Mouse (Mus musculus): ENCODE results near the gene Gtpbp8. TPM values are rescaled to one million over a fixed set of nuclear protein-coding genes. Genes with fewer than 3 reads are reported as not detected.
A peak's percentile ranks its signal among the peaks of the same experiment; 100 is the strongest.

Gtpbp8 gene
- polyA plus RNA-seq, 1 experiment from 2014 or later = 28.9 TPM

- Histone ChIP-seq H3K4me3 (ENCODE audit: low read length) (no peak overlapping the region), H3K9ac (replicated peaks; ENCODE audit: low read length) (no peak overlapping the region), H3K4me2 (replicated peaks; ENCODE audit: low read depth, low read length) (no peak overlapping the region), H3K27me3 (ENCODE audit: insufficient read depth, low read length) (no peaks in the 10 kb centered on the region), H3K36me3 (ENCODE audit: insufficient read depth, low read length) (peaks cover 7% of the 10 kb centered on the region; the same call in 1 of the 2 replicates), H3K27ac (ENCODE audit: low read length) (no peak overlapping the region), H3K9me3 (ENCODE audit: low read length) (no peaks in the 10 kb centered on the region), H3K4me1 (ENCODE audit: insufficient read depth, low read length) (no peaks in the 10 kb centered on the region)
- ATAC-seq (ENCODE audit: low FRiP score, low TSS enrichment) = no peak
- WGBS = 81% methylated on average over 2 of the region's 2 CpGs
Observed at GRCm38 (mm10) chr16:44717141-44717634, 29.0 kb downstream of the Gtpbp8 start.

GRCm38 (mm10) chr16:44716305-44717140 lies 29.6 kb downstream of the Gtpbp8 start:
- Histone ChIP-seq H3K27ac (ENCODE audit: low read length) (no peak overlapping the region), H3K4me2 (replicated peaks; ENCODE audit: low read depth, low read length) (no peak overlapping the region), H3K9me3 (ENCODE audit: low read length) (no peaks in the 10 kb centered on the region), H3K27me3 (ENCODE audit: insufficient read depth, low read length) (no peaks in the 10 kb centered on the region), H3K36me3 (ENCODE audit: insufficient read depth, low read length) (peaks cover 7% of the 10 kb centered on the region; the same call in 1 of the 2 replicates), H3K4me1 (ENCODE audit: insufficient read depth, low read length) (no peaks in the 10 kb centered on the region), H3K4me3 (ENCODE audit: low read length) (no peak overlapping the region), H3K9ac (replicated peaks; ENCODE audit: low read length) (no peak overlapping the region)
- ATAC-seq (ENCODE audit: low FRiP score, low TSS enrichment) = peak; percentile 65; the same call in 1 of the 2 replicates
- whole genome bisulfite sequencing = 39% methylated on average over 10 of the region's 10 CpGs

GRCm38 (mm10) chr16:44703458-44703857 lies 42.7 kb downstream of the Gtpbp8 start:
- ATAC-seq (ENCODE audit: low FRiP score, low TSS enrichment) = no peak

GRCm38 (mm10) chr16:44702272-44702671 lies 43.9 kb downstream of the Gtpbp8 start:
- H3K27ac ChIP-seq (ENCODE audit: low read length) = no peak overlapping the region
- no peak for ATAC-seq (ENCODE audit: low FRiP score, low TSS enrichment)
- 57% methylated on average over 5 of the region's 5 CpGs for WGBS

More at GRCm38 (mm10) chr16:44703458-44703857, 42.7 kb downstream of the Gtpbp8 start:
- H3K4me2 ChIP-seq (replicated peaks; ENCODE audit: low read depth, low read length) = no peak overlapping the region
- H3K27me3 ChIP-seq (ENCODE audit: insufficient read depth, low read length) = no peaks in the 10 kb centered on the region
- 36% methylated on average over 4 of the region's 4 CpGs for WGBS
- H3K36me3 ChIP-seq (ENCODE audit: insufficient read depth, low read length) = no peaks in the 10 kb centered on the region
- H3K9me3 ChIP-seq (ENCODE audit: low read length) = no peaks in the 10 kb centered on the region
- H3K4me3 ChIP-seq (ENCODE audit: low read length) = no peak overlapping the region
- peaks cover 11% of the 10 kb centered on the region; the same call in 1 of the 2 replicates for H3K4me1 ChIP-seq (ENCODE audit: insufficient read depth, low read length)
- H3K9ac ChIP-seq (replicated peaks; ENCODE audit: low read length) = no peak overlapping the region
- H3K27ac ChIP-seq (ENCODE audit: low read length) = 0 out of 2 replicates have a peak overlapping the region, but pooled peaks have one; percentile 31

GRCm38 (mm10) chr16:44701155-44701554 lies 45.0 kb downstream of the Gtpbp8 start:
- ATAC-seq (ENCODE audit: low FRiP score, low TSS enrichment) = no peak
- 60% methylated on average over 3 of the region's 3 CpGs for WGBS
- H3K27ac ChIP-seq (ENCODE audit: low read length) = no peak overlapping the region
- H3K4me1 ChIP-seq (ENCODE audit: insufficient read depth, low read length) = peaks cover 14% of the 10 kb centered on the region; the same call in 1 of the 2 replicates
- no peaks in the 10 kb centered on the region for H3K27me3 ChIP-seq (ENCODE audit: insufficient read depth, low read length)
- H3K4me3 ChIP-seq (ENCODE audit: low read length) = no peak overlapping the region
- H3K9ac ChIP-seq (replicated peaks; ENCODE audit: low read length) = no peak overlapping the region
- no peak overlapping the region for H3K4me2 ChIP-seq (replicated peaks; ENCODE audit: low read depth, low read length)
- H3K9me3 ChIP-seq (ENCODE audit: low read length) = no peaks in the 10 kb centered on the region
- H3K36me3 ChIP-seq (ENCODE audit: insufficient read depth, low read length) = no peaks in the 10 kb centered on the region

More at GRCm38 (mm10) chr16:44702272-44702671, 43.9 kb downstream of the Gtpbp8 start:
- Histone ChIP-seq H3K4me3 (ENCODE audit: low read length) (no peak overlapping the region), H3K4me1 (ENCODE audit: insufficient read depth, low read length) (peaks cover 11% of the 10 kb centered on the region; the same call in 1 of the 2 replicates), H3K36me3 (ENCODE audit: insufficient read depth, low read length) (no peaks in the 10 kb centered on the region), H3K9me3 (ENCODE audit: low read length) (no peaks in the 10 kb centered on the region), H3K4me2 (replicated peaks; ENCODE audit: low read depth, low read length) (no peak overlapping the region), H3K9ac (replicated peaks; ENCODE audit: low read length) (no peak overlapping the region), H3K27me3 (ENCODE audit: insufficient read depth, low read length) (no peaks in the 10 kb centered on the region)

GRCm38 (mm10) chr16:44697473-44698205 lies 48.5 kb downstream of the Gtpbp8 start:
- no peaks in the 10 kb centered on the region for H3K9me3 ChIP-seq (ENCODE audit: low read length)
- WGBS = 84% methylated on average over 5 of the region's 5 CpGs
- ATAC-seq (ENCODE audit: low FRiP score, low TSS enrichment) = no peak
- no peak overlapping the region for H3K4me3 ChIP-seq (ENCODE audit: low read length)
- H3K36me3 ChIP-seq (ENCODE audit: insufficient read depth, low read length) = no peaks in the 10 kb centered on the region
- H3K27me3 ChIP-seq (ENCODE audit: insufficient read depth, low read length) = no peaks in the 10 kb centered on the region
- H3K4me2 ChIP-seq (replicated peaks; ENCODE audit: low read depth, low read length) = no peak overlapping the region
- H3K27ac ChIP-seq (ENCODE audit: low read length) = no peak overlapping the region
- H3K4me1 ChIP-seq (ENCODE audit: insufficient read depth, low read length) = peaks cover 14% of the 10 kb centered on the region; the same call in 1 of the 2 replicates
- no peak overlapping the region for H3K9ac ChIP-seq (replicated peaks; ENCODE audit: low read length)

GRCm38 (mm10) chr16:44695859-44696620 lies 50.1 kb downstream of the Gtpbp8 start:
- no peaks in the 10 kb centered on the region for H3K9me3 ChIP-seq (ENCODE audit: low read length)
- H3K27ac ChIP-seq (ENCODE audit: low read length) = peak overlapping the region; percentile 88
- no peak overlapping the region for H3K9ac ChIP-seq (replicated peaks; ENCODE audit: low read length)
- peaks cover 16% of the 10 kb centered on the region for H3K4me1 ChIP-seq (ENCODE audit: insufficient read depth, low read length)
- ATAC-seq (ENCODE audit: low FRiP score, low TSS enrichment) = peak; percentile 98
- 20% methylated on average over 12 of the region's 12 CpGs for WGBS
- H3K4me2 ChIP-seq (replicated peaks; ENCODE audit: low read depth, low read length) = no peak overlapping the region; the same call in 1 of the 2 replicates
- no peaks in the 10 kb centered on the region for H3K36me3 ChIP-seq (ENCODE audit: insufficient read depth, low read length)
- no peaks in the 10 kb centered on the region for H3K27me3 ChIP-seq (ENCODE audit: insufficient read depth, low read length)
- H3K4me3 ChIP-seq (ENCODE audit: low read length) = no peak overlapping the region

- Histone ChIP-seq H3K4me1 (ENCODE audit: insufficient read depth, low read length) (peaks cover 15% of the 10 kb centered on the region), H3K36me3 (ENCODE audit: insufficient read depth, low read length) (no peaks in the 10 kb centered on the region), H3K9me3 (ENCODE audit: low read length) (no peaks in the 10 kb centered on the region), H3K4me3 (ENCODE audit: low read length) (no peak overlapping the region), H3K27me3 (ENCODE audit: insufficient read depth, low read length) (no peaks in the 10 kb centered on the region), H3K27ac (ENCODE audit: low read length) (peak overlapping the region; percentile 84), H3K4me2 (replicated peaks; ENCODE audit: low read depth, low read length) (no peak overlapping the region), H3K9ac (replicated peaks; ENCODE audit: low read length) (no peak overlapping the region)
- ATAC-seq (ENCODE audit: low FRiP score, low TSS enrichment) = peak; percentile 55
- WGBS = 50% methylated on average over 8 of the region's 8 CpGs
Observed at GRCm38 (mm10) chr16:44695214-44695858, 50.8 kb downstream of the Gtpbp8 start.

- Histone ChIP-seq H3K4me3 (ENCODE audit: low read length) (no peak overlapping the region), H3K36me3 (ENCODE audit: insufficient read depth, low read length) (no peaks in the 10 kb centered on the region), H3K9me3 (ENCODE audit: low read length) (no peaks in the 10 kb centered on the region), H3K9ac (replicated peaks; ENCODE audit: low read length) (no peak overlapping the region), H3K4me1 (ENCODE audit: insufficient read depth, low read length) (peaks cover 19% of the 10 kb centered on the region), H3K27ac (ENCODE audit: low read length) (no peak overlapping the region), H3K27me3 (ENCODE audit: insufficient read depth, low read length) (no peaks in the 10 kb centered on the region), H3K4me2 (replicated peaks; ENCODE audit: low read depth, low read length) (no peak overlapping the region)
- no peak for ATAC-seq (ENCODE audit: low FRiP score, low TSS enrichment)
- 70% methylated on average over 6 of the region's 6 CpGs for WGBS
Observed at GRCm38 (mm10) chr16:44693695-44694094, 52.5 kb downstream of the Gtpbp8 start.
